Mouse (Mus musculus): ENCODE measurements around the gene Rbm12b1.

DNA sequence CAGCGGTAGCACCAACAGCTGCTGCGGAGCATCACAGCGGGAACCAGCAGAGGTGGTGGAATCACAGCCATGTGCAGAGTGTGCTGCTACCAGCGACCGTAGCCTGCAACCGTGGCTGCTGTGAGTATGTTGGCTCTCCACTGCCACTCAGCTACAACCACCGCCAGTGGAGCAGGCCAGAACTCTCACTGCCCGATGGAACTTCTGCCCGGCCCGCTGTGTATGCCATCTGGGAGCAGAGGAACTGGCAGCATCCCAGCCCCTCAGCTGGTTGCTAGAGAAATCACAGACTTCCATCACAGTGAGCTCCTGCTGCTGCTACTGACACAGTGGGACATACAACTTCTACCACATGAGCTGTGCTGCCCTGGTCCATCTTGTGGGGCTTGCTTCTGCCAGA, 38.9 kb downstream of the Rbm12b1 start:
- TF ChIP-seq IRF4 (IDR thresholded peaks at IDR 0.05; ENCODE audit: low read depth, low read length) = no peak
- no peak for TF ChIP-seq CTCF (conservative IDR thresholded peaks at IDR 0.05 in 1 of 2, IDR thresholded peaks at IDR 0.05 in 1 of 2; ENCODE audit: low read depth in 2 of 2, low read length in 2 of 2)
- TF ChIP-seq MXI1 (IDR thresholded peaks at IDR 0.05; ENCODE audit: low read depth, low read length) = no peak

Data from CH12.LX (cell line).